Mouse (Mus musculus) thymus, postnatal 36 days (tissue): Measurements from ENCODE around the gene Fntb.

Source experiments
- DNase-seq, 2 experiments: peaks; one replicate each; pipeline ENCODE4 v3.0.0; 2022; ENCODE audit warnings: mixed read lengths in 2 of 2

Fntb gene

DNA sequence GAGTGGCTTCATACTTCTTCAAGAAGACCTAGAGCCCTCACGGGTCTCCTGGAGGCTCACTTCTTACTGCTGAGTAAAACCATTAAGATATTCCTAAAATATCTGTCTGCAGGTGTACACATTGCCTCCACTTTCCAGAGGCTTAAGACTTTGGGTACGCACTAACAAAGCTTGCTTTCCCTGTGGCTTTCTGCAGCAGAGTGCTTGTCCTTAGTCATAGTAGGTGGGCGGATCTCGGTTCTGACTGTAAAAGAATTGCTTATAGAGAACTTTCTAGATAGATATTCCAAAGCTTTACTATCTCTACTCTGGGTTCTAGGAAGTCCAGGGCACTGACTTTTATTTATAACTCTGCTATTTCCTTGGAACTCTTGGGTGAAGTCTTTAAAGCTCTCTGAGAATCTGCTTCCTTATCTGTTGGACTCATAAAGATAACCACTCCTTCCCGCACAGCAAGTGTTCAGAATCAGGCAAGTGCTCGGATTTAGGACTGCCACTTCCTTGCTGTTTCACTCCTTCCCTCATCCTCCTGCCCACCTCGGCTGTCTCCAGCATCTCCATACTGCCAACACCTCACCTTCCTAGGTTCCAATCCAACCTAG lies 31.6 kb downstream of the Fntb start:
- no peak for DNase-seq

DNA sequence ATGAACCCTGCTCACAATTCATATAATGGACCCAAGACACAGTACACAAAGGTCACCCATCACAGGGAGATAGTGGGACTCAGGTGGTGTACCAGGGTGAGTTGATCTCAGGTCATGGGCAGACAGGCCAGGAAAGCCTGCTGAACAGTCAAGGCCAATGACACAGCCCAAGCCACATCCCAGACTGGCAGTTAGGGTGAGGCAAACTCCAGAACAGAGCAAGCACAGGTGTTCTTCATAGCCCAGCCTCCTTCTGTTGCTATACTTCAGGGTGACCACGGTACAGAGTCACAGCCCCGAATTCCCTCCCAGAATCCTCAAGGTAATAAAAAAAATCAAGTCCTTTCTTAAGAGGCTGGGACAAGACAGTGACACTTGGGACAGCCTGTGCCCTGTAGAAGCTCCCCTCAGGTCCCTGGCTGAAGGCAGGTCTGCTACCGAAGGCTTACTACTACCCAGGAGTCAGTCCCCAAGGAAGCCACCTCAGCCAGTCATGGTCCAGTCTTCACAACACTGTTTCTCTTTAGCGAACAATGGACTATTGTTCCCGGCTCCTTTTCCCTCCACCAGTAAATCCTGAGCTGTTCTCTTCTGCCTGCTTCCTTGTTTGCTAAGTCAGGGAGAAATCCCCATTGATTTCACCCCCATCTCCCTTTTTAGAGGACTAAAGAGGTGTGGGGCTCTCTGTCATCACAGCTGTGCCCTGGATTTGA lies 32.8 kb downstream of the Fntb start:
- DNase-seq: no peak

DNA sequence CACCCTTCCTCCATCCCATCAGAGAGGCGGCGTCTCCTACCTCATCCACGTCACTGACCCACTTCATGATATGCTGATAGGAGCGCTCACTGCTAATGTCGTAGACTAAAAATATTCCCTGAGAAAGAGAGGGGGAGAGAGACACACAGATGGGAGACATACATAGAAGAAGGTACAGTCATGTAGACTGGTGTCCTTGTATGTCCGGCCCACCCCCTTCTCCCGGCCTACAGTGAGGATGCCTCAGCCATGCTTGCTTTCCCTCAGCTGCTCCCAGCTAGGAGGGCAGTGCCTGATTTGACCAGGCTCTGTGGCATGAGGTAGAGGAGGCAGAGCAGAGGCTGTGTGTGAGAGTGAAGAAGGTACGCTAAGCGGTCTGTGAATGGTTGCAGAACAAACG lies 37.6 kb downstream of the Fntb start:
- DNase-seq: no peak

DNA sequence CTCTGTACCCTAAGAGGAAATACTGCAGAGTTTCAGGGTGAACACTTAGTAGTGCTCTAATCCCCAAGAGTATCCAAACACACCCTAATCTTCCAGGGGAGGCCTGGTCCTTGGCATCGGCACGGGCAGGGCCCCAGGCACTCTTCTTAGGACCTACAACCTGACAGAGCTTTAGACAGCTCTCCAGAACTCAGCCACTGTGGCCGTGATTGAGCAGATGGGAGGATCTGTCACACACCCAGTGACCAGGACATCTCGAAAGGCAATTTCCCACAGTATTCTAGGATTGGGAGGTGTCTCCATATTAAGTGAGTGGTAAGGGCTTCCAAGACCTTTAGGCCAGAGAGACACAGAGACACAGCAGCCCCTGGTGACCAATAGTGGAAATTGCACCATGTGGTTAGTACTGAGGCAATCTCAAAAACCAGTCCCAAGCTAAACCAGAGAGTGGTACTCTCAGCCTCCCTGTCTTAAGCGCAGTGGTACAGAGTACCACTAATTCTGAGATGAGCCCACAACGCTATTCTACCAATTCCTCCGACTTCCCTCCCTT lies 38.4 kb downstream of the Fntb start:
- peak; percentile 45 to 47 for DNase-seq

DNA sequence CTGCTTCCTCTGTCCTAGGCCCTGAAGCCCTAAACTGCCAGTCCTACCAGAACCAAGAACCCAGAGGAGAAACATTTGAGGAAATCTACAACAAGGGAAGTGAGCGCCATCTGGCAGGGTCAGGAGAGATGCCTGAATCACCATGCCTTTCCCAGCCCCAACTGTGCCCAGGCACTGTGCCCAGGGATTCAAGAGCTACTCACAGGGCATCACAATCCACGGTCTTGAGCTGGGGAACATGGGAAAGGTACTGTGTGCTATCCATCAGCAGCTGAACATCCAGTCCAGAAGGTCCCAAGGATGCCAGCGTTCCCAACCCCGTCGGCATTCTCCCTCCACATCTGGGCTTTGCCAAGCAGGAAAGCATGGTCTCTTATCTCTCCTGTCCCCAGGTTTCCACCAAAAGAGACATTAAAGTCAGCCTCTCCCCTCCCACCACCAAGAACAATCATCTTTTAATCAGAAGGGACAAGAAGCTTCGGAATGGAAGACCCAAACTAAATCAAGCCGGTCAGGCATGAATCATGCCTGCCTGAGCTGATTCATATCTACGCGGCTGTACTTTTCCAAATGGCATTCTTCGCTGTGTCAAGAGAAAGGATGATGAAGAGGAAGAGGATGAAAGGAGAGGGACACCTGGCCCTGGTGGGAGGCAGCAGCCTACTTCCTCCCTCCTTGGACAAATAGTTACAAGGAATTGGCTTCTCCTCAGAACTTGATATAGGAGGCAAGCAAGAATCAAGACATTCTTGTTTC lies 39.8 kb downstream of the Fntb start:
- no peak for DNase-seq

DNA sequence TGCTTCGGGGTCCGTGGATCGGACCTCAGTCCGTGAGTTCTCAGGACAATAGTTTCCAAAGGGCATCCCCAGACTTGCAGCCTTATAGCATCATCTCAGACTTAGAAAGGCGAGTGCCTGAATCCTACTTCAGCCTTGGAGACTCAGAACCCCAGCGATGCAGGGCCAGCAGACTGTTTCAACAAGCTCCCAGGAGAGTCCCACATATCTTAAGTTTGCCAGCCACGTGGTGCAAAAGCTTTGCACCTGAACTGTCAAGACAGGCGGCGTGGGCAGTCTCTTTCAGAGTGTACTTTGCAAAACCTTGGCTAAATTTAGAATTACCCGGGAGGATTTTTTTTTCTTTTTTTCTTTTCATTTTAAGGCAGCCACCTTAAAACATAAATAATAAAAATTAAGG lies 42.4 kb downstream of the Fntb start:
- no peak for DNase-seq

DNA sequence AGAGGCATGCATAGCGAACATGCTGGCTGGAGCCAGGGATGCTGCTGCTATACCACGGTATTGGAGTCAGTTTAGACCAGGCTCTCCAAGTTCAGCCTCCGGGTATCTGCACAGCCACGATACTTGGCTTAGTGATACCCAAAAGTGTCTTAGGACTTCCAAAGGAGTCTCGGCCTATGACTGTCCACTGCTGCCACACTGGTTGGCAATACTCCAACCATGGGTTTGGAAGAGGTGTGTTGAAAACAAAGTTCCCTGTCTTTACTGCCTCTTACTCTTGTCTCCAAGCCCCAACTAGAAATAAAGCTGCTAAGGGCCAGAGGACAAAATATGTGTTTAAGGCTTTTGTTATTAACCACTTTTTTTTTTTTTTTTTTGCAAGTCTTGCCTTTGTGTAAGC lies 45.1 kb downstream of the Fntb start:
- no peak for DNase-seq

DNA sequence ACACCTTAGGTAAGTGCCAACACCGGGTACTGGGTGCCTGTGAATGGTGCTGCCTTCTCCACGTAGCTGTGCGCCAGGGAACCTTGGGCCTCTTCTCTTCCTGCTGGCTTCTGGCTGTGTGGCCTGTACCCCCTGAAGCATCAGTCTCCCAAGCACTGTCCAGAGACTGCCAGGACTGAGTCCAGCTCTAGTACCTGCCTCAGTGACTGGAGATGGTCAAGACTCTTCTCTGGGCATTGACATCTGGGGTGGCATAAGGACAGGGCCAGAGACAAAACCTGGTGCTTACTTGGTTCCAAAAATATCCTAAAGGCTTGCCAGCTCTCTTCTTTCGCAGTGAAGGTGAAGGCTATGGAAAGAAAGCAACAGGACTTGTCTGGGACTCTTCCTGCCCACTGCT lies 45.6 kb downstream of the Fntb start:
- DNase-seq: no peak

DNA sequence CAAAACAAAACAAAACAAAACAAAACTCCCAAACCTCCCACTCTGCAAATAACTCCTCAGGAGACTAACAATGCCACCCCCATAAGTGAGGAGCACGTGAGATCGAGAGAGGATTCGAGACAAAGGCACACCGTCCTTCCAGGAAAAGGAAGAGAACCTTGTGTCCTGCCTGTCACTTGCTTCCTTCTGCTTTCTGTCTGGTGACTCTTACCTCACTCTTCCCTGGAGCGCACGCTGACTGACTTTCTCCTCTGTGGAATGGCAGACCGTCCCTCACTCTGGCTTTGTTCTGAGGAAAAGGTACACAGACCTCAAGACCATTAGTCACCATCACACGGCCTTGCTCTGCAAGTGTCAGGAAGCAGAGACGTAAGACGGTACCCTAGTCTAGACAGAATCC lies 48.2 kb downstream of the Fntb start:
- DNase-seq: no peak

DNA sequence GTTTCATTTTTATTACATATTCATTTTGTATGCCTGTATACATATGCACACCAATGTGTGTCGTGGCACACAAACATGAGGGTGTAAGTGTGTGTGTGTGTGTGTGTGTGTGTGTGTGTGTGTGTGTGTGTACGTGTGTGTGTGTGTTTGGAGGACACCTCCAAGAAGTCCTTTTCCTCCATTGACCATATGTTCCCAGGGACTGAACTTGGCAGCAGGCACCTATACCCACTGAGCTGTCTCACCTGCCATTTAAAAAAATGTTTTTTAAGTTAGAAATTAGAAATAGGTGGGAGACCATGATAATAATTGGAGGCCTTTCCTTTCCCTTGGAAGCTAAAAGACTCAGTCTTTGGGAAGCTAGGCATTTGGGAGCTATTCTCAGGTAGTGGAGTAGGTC lies 48.7 kb downstream of the Fntb start:
- no peak for DNase-seq

DNA sequence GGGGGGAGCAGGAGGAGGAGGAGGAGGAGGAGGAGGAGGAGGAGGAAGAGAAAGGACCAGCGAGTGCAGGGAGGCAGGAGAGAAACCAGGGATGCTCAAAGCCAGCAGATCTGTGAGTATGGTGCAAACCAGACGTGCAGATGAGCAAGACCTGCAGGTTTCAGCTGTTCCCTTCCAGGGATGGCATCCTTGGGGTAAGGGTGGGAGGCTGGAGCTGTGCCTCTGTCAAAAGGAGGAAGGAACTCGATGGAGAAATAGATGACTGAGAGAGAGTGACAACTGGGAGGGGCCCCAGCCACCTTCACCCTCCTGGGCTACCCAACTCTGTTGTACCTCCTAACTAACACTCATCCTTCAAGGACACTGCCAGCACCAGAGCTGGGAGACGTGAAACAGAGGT lies 51.3 kb downstream of the Fntb start:
- no peak for DNase-seq

DNA sequence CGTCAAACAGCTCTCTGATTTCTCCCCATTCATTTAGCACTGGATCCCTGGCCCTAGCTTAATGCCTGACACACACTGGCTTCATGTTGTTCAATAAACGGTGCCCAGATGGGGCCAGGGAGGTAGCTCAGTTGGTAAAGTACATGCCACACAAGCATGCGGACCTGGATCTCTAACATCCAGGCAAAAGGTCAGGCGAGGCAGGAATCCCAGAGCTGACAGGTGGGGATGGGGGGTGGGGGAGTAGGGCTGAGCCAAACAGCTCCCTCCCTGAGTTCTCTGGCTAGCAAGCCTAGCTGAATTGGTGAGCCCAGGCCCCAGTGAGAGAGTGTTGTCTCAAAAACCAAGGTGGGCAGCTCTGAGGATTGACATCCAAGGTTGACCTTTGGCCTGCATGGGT lies 51.8 kb downstream of the Fntb start:
- no peak for DNase-seq

DNA sequence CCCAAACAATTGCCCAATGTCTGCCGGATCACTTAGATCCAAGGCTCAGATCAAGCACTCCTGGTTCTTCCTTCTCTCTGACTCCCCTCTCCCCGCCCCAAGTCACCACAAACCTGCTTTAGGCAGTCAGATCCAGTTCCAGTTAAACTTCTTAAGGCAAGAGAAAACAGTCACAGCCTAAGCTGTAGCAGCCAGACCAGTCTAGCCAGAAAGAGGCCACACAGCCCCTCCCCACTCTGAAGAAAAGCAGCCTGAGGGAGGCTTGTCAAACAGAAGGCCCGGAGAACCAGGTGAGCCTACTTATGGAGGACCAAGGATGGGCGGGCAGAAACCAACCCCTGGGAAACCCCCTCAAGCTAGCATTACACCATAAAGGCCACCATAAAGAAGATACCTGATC lies 52.7 kb downstream of the Fntb start:
- DNase-seq: no peak

DNA sequence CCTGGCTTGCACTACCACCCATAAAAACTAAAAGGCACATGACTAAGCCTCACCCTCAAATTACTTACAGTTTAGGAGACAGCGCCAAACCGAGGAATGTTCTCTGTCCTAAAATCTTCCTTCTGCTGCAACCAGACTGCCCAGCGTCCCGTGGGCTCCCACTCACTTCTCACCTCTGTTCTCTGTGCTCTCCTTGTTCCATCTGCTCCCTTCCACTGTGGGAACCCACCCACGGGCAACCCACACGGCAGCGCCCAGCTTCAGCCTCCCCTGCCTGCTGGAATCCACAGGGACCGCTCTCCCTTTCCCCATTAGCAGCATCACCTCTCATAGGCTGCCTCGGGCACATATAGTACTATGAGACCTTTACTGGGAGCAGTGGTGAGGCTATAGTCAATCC lies 53.5 kb downstream of the Fntb start:
- DNase-seq: no peak

DNA sequence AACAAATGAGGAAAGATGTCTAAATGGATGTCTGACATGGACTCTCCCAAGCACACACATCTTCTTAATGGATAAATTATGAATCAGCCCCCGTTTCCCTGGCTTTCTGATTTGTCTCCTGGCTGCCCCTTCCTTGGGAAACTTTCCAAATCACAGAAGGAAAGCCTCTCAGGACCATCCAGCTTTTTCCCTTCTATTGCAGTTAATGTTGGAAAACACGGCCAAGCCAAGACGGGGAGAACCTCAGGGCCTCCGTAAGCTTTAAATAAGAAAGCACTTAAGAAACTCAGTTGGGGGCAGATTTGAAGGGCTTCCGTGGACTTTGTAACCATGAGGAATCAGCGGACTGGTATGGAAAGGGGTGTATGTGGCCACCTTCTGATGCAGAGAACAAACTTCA lies 54.4 kb downstream of the Fntb start:
- no peak for DNase-seq

DNA sequence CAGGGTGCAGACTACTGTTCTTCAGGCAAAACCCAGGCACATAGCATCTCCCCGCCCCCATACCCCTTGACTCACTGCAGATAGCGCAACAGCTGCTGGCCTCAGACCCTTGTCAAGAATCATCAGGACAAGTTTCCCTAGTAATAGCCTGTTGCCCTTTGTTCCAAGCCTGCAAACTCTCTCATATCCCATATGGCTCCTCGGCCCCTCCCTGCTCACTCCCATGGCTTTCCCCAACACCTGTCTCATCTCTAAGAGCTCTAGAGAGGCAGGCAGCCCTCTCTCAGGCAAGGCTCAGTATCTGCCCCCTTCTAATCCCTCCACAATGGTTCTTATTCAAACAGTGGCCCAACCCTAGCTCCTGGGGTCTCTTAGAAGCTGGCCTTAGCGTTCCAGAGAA lies 55.2 kb downstream of the Fntb start:
- DNase-seq: no peak

DNA sequence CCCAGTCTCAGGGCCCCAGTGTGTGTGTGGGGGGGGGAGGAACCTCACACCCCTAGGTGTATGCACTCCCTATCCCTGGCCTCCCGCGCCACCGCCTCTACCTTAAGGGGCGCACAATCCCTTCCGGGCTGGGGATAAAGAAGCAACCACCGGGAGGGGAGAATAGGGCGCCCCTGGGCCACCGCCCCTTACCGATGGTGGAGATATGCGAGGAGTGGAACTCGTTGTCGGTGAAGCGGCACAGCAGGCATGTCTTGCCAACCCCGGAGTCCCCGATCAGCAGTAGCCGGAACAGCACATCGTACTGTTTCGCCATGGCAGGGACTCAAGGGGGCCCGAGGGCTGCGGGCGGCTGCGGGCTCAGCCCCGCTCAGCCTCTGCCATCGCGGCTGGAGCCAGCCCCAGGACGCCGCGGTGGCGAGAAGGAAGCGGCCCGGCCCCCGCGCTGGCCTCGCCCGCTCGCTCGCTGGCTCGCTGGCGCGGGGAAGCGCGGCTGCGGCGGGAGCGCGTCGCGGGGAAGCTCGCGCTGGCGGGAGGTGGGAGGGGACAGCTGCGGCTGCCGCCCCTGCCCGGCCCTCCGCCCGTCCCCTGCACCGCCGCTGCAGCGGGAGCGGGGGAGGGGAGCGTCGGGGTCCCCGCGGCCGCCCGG lies 56.7 kb downstream of the Fntb start:
- peak; percentile 19 to 31 for DNase-seq

DNA sequence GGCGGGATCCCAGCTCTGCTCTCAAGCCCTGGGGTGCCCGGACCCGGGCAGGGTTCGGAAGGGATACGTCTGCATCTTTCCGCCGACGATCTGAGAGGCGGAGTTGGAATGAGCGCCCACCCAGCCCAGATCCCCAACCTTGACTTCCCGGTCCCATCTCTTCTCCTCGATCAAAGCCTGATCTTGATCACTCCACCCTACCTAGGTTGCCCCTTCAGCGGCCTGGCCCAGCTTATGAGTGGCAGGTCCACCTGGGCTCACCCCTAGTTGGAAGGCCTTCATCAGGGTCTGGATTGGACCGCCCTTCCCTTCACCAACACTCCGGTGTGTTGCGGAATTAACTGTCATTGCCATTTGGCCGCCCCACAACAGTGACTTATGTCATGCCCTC lies 57.3 kb downstream of the Fntb start, which contains the start of gene Rab15:
TSS of gene Rab15 (minus strand) at position 258 of the 391 bp plus-strand sequence.
- DNase-seq: no peak

DNA sequence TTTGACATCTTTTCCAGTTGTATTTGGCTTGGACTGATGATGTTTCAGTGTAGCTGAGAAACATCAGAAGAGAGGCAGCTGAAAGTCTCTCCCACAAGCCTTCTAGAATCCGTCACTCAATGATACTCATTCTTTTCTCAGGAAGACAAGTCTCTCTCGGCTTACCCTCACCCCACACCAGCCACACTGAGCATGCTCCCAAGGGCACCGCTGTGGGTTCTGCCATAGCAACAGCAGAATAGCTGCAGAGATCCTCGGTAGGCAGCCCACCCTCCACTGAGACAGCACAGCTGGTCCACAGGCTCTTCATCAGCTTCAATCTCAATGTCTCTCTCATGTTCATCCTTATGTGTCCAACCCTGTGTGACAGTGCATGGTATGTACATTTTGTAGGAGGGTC lies 59.9 kb downstream of the Fntb start:
- DNase-seq: no peak

DNA sequence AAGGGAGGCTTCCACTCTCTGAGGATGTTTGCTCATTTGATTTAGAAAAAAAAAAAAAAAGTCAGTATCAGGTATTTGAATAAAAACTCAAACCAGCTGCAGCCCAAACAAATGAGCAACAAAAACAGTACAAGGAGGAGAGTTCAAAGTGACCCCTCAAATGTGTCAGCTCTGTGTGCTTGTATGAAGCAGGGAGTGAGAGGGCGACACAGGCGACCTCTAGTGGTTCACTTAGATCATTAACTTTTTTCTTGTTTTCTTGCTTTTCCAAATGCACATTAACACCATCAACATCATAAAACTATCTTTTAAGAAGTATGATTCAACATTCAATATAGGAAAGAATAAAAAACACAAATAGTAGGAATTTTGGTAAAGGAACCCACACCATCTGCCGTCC lies 67.3 kb downstream of the Fntb start:
- DNase-seq: peak in 1 of 2 experiments; percentile 17

DNA sequence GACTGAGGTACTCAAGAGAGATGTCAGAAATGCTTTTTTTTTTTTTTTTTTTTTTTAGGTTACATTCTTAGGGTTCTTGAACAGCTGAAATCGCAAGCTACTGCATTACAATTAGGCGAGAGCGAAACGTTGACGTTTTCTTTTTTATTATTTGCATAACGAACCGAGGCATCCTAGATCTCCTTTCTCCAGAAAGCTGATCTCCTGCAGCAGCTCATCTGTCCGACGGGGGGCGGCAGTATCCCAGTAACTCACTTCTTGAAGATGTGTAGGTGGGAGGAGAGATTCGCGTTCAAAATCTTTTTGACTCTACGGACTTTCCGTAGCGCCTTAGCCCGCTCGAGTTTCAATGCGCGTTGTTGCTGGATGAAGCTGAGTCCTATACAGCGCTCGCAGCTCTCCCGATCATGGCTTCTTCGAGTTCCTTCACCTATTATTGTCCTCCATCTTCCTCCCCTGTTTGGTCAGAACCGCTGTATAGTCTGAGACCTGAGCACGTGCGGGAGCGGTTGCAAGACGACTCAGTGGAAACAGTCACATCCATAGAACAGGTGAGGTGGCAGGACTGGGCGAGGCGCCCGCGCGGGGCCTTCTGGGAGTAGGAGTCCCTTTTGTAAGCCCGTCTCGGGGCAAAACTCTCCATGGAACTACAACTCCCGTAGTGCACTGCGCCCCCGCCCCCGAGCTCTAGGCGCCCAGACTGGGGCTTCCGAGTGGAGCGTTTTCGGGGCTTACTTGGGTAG lies 71.9 kb downstream of the Fntb start:
- DNase-seq: peak; percentile 97 to 98

DNA sequence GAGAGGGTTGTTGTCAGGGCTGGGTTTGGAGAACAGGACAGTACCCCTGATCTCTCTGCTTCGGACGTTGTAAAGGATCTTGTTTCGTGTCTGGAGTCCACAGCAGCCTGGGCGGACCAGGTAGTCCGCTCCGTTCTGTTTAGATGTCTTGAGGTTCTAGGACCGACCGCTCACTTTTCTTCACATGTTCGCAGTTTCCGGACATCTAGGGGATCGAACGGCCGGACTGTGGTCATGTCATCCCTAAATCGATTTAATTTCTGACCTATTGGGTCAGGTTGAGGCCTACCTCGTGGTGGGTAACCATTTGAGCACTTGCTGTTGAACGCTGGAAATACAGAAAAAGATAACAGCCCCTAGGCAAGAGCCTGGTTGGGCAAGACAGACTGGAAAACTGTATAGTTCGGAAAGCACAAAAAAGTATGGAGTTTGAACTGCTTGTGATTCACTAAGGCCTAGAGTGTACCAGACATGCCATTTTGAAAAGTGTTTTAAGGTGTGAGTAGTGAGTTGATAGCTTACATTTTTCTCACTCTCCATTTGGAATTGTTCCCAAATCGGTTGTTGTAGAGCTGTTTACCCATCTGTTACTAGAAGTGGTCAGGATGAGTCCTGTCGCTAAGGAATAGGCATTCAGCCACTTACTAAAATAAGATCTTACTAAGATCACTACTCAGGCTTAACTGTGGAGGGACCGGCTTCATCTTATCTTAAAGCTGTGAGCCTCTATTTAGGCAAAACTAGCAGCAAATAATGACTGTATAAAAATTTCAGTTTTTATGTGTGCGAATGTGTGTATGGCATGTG lies 72.7 kb downstream of the Fntb start:
- DNase-seq: no peak
